Mouse (Mus musculus) heart, postnatal 25 days (tissue): ENCODE measurements around the gene Chd5. TPM values are rescaled to one million over a fixed set of nuclear protein-coding genes. Genes with fewer than 3 reads are reported as not detected.

ENCODE experiments used
- DNase-seq: peaks from one replicate; pipeline ENCODE4 v3.0.0; 2022; ENCODE audit warnings: low spot score
- intact Hi-C: fragments of 180-260 bp; cut with DNase I; formaldehyde crosslinking; loops from one replicate; pipeline ENCODE4 v1.15.1; 2025
- total RNA-seq, 2 experiments: library from RNA; stranded (reverse); gene quantifications; 2 replicates each; pipeline ENCODE4 v1.2.3; 2021

Gene Chd5
- total RNA-seq, 2 experiments from 2014 or later = 0.08 to 0.14 TPM

GRCm38 (mm10) chr4:152315498-152316213 is 22.8 kb upstream of the Chd5 start:
- DNase-seq = no peak
- intact Hi-C loops = no loop called here

GRCm38 (mm10) chr4:152317631-152318033 is 20.8 kb upstream of the Chd5 start:
- intact Hi-C loops = no loop called here
- no peak for DNase-seq

- intact Hi-C loops = no loop called here
- peak; percentile 50 for DNase-seq
Measured at GRCm38 (mm10) chr4:152318517-152319234, 19.8 kb upstream of the Chd5 start, which contains the start of gene Rnf207. Rnf207 (minus strand) TSS chr4:152318993.

GRCm38 (mm10) chr4:152321464-152321863 is 17.0 kb upstream of the Chd5 start:
- intact Hi-C loops = no loop called here
- no peak for DNase-seq

GRCm38 (mm10) chr4:152324641-152325562 is 13.5 kb upstream of the Chd5 start:
- intact Hi-C loops = loop anchor here (2.0 kb wide), 1 partner anchor 28 kb away; the partner anchor contains the start of gene Icmt
- DNase-seq = no peak

GRCm38 (mm10) chr4:152325574-152326411 is 12.7 kb upstream of the Chd5 start, which contains the start of gene Rpl22:
Rpl22 (plus strand) TSS chr4:152325742.
- intact Hi-C loops = loop anchor here (2.0 kb wide), 1 partner anchor 29 kb away; the partner anchor contains the start of gene Icmt
- peak; percentile 90 for DNase-seq

- intact Hi-C loops = no loop called here
- no peak for DNase-seq
Measured at GRCm38 (mm10) chr4:152326543-152326942, 11.9 kb upstream of the Chd5 start.

- intact Hi-C loops = no loop called here
- no peak for DNase-seq
Measured at GRCm38 (mm10) chr4:152328691-152329090, 9.8 kb upstream of the Chd5 start.

- peak; percentile 33 for DNase-seq
- intact Hi-C loops = loop anchor here (2.0 to 5.0 kb wide), 2 partner anchors 102 to 159 kb away; no protein-coding TSS in a partner anchor
Measured at GRCm38 (mm10) chr4:152332952-152333351, 5.5 kb upstream of the Chd5 start.

GRCm38 (mm10) chr4:152333587-152333986 is 4.9 kb upstream of the Chd5 start:
- DNase-seq = no peak
- intact Hi-C loops = loop anchor here (2.0 to 5.0 kb wide), 2 partner anchors 101 to 159 kb away; no protein-coding TSS in a partner anchor

- intact Hi-C loops = no loop called here
Measured at GRCm38 (mm10) chr4:152337772-152338171, 679 bp upstream of the Chd5 start.

GRCm38 (mm10) chr4:152339293-152339790 is 891 bp downstream of the Chd5 start:
- no peak for DNase-seq
- intact Hi-C loops = no loop called here

More at GRCm38 (mm10) chr4:152337772-152338171, 679 bp upstream of the Chd5 start:
- DNase-seq = no peak

- DNase-seq = no peak
- intact Hi-C loops = no loop called here
Measured at GRCm38 (mm10) chr4:152340584-152341284, 2.3 kb downstream of the Chd5 start.

GRCm38 (mm10) chr4:152343296-152343695 is 4.8 kb downstream of the Chd5 start:
- no peak for DNase-seq
- intact Hi-C loops = no loop called here

GRCm38 (mm10) chr4:152344651-152345050 is 6.2 kb downstream of the Chd5 start:
- no peak for DNase-seq
- intact Hi-C loops = no loop called here

- intact Hi-C loops = no loop called here
- DNase-seq = peak; percentile 64
Measured at GRCm38 (mm10) chr4:152345120-152345889, 6.9 kb downstream of the Chd5 start.

GRCm38 (mm10) chr4:152349837-152350381 is 11.5 kb downstream of the Chd5 start:
- intact Hi-C loops = loop anchor here (5.0 kb wide), 1 partner anchor 67 kb away; no protein-coding TSS in a partner anchor
- DNase-seq = no peak
